Mouse (Mus musculus): Measurements from ENCODE around the gene Cops8. TPM values are rescaled to one million over a fixed set of nuclear protein-coding genes. Genes with fewer than 3 reads are reported as not detected.

The Cops8 gene
- 52.0 TPM for polyA plus RNA-seq (2014; fragmentation: Illumina TruSeq; extraction: RNeasy Lipid Tissue Mini Kit (QIAGEN cat#74804); ENCODE audit: low replicate concordance)

DNA sequence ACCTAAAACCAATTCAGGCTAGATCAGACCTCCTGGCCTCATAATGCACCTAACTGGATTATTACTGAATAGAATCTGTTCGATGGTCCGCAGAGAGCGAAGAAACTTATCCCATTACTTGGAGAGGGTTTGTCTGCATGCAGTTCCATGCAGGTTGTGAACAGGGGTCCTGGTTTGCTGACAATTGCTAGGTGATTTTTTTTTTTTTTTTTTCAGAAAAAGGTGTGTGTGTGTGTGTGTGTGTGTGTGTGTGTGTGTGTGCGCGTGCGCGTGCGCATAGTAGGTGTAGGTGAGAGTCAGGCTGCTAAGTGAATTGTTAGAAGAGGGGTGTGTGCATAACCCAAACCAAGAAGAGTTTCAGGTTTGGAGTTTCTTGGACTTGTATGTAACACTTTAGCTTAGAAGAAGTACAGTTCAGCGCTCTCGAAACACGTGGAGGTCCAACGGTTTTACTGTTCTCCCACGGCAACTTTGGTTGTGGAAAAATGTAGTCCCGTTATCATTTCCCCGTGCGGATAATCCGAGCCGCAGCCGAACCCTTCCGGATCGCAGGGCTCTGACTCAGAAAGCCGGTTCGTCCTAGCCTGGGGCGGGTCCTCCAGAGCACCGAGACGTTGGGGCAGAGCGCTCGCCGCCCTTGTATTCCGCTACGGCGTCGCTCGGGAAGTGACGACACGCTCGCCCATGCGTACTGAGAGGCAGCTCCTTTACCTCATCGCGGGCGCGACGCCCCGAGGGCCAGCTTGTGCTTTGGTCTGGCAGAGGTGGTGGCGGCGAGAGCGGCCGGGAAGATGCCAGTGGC lies at the start of gene Cops8:
TSS of gene Cops8 (plus strand) at position 223 of the 802 bp plus-strand sequence.

Other genes starting within 250 kb of the Cops8 start
- 26.2 TPM for gene Col6a3, start 241.0 kb downstream of the Cops8 start, polyA plus RNA-seq (2014; fragmentation: Illumina TruSeq; extraction: RNeasy Lipid Tissue Mini Kit (QIAGEN cat#74804); ENCODE audit: low replicate concordance)

All from small intestine, adult 10 weeks (tissue).